Mouse (Mus musculus) left cerebral cortex, adult 8-10 months (tissue): ENCODE measurements around the gene Opalin. TPM values are rescaled to one million over a fixed set of nuclear protein-coding genes. Genes with fewer than 3 reads are reported as not detected.

Experiments
- DNase-seq, 2 experiments: peaks; one replicate each; pipeline ENCODE4 v3.0.0; 2022; ENCODE audit warnings: low spot score in 2 of 2
- total RNA-seq, 4 experiments: library from RNA; stranded (reverse); gene quantifications; 2 replicates each; pipeline ENCODE4 v1.2.4; 2022

The Opalin gene
- total RNA-seq, 4 experiments from 2014 or later = 16.9 to 18.5 (median 18.1) TPM

- peak in 1 of 2 experiments; percentile 55 for DNase-seq
Measured at GRCm38 (mm10) chr19:41073746-41074455, 3.0 kb downstream of the Opalin start.

DNA sequence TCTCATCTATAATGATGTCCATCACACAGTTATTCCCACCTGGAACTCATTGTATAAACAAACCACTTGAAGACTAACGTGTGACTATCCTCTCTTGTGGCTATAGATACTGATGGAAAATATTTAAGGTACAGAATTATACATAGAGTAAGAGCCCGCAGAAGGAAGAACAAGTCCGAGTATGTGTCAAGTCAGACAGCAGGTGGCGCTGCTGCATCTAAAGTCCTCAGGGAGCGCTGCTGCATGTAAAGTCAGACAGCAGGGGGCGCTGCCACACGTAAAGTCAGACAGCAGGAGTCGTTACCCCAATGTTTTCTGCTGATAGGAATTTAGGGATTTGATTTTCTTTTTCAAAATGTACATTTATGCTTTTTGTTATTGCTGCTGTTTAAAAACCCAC, 5.4 kb downstream of the Opalin start:
- peak; percentile 67 to 74 for DNase-seq

DNA sequence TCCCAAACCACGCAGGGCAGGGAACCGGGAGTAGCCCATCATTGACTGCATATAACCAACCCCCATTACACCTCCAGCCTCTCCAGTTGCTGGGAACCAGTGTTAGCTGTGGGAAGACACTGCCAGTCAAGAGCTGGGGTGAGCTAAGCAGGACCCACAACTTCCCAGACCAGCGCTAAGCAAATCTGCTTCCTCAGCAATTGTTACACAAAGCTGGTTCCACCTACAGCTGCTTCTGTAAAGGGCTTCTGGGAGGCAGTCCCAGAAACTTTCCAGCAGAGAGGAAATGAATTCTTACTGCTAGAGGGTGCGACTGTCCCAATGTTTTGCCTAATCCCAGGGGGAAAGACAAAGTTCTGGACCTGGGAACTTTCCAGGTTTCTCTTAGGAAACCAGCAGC, 22.2 kb downstream of the Opalin start:
- no peak for DNase-seq

DNA sequence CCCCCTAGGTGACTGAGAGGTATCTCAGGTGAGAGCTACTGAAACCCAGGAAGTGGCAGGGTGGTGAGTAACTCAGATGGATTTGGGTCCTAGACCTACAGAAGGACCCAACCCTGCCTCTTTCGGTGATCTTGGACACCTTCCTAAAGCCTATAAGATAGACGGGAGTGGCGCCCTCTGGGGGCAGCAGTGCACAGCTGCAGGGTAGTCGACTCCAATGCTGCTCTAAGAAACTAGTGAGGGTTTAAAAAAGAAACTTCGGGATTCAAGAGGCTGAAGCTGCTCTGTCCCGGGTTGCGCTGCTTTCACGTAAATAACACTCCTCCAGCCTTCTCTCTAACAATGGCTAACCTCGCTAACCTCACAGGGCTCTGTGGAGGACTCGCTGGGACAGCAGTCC, 23.4 kb downstream of the Opalin start:
- DNase-seq = no peak

GRCm38 (mm10) chr19:41052247-41052646, 24.7 kb downstream of the Opalin start:
- no peak for DNase-seq

- no peak for DNase-seq
Measured at GRCm38 (mm10) chr19:41051714-41052113, 25.2 kb downstream of the Opalin start.

- DNase-seq = no peak
Measured at GRCm38 (mm10) chr19:41048187-41048559, 28.7 kb downstream of the Opalin start.

DNA sequence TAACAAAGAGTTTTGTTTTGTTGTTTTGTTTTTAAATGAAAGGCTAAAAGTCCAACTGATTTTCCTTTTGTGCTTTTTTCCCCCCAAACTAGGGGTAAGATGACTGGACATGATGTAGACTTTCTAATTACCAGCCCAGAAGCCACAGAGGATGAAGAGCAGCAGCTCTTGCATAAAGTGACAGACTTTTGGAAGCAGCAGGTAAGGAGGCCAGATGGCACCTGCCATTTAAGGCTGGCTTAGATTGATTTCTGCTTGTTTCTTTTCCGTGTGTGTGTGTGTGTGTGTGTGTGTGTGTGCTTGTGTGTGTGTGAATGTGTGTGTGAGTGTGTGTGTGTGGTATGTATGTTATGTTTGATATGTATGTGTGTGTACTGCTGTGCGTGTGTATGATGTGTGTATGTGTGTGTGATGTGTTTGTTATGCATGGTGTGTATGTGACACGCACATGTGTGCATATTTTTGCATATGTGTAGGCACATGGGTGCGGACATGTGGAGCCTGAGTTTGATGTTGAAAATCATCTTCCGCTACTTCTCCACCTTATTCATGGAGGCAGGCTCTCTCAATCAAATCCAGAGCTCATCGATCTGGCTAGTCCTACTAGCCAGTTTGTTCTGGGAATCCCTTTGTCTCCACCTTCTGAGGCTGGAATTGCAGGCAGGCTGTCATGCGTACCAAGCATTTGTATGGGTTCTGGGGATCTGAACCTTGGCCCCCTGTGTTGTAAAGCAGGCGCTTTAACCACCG, 29.3 kb downstream of the Opalin start:
- DNase-seq = no peak

DNA sequence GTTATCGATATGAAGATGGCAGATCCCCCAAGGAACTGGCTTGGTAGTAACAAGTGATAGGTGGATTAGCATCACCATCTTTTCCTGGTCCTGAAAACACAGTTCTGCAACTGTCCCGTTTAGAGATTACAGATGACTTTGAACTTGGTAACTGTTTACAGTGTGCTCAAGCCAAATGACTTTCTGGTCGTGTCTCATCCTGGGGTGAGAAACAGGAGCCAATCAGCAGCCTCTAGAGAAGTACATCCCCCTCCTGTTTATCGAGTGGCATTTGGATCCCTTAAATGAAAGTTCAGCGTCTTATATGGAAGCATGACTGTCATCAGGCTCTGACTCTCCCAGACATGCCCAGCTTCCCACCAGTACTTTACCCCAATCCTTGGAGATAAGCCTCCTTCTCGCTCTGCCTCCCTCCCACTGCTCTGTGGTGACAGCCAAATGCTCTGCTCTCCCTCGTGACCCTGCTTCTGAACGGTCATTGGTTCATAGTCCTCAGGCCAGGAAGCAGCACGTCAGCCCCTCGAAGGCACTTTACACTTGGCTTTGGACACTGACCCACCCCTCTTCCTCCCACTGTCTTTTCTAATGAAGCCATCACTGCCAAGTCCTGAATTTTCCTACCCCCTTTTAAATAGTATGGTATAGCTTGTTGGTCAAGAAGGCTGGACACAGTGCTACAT, 31.7 kb downstream of the Opalin start:
- DNase-seq = no peak

GRCm38 (mm10) chr19:41039110-41039509, 37.8 kb downstream of the Opalin start:
- DNase-seq = no peak

GRCm38 (mm10) chr19:41035809-41036551, 40.9 kb downstream of the Opalin start:
- DNase-seq = no peak

GRCm38 (mm10) chr19:41031869-41032268, 45.0 kb downstream of the Opalin start:
- DNase-seq = no peak

GRCm38 (mm10) chr19:41031009-41031408, 45.9 kb downstream of the Opalin start:
- DNase-seq = no peak

- DNase-seq = no peak
Measured at GRCm38 (mm10) chr19:41030161-41030560, 46.8 kb downstream of the Opalin start.

GRCm38 (mm10) chr19:41029219-41029618, 47.7 kb downstream of the Opalin start, which contains the start of gene Dntt:
TSS of gene Dntt (plus strand) at chr19:41029275.
- no peak for DNase-seq

- no peak for DNase-seq
Measured at GRCm38 (mm10) chr19:41027601-41028000, 49.3 kb downstream of the Opalin start.

GRCm38 (mm10) chr19:41027024-41027423, 49.9 kb downstream of the Opalin start:
- DNase-seq = no peak

DNA sequence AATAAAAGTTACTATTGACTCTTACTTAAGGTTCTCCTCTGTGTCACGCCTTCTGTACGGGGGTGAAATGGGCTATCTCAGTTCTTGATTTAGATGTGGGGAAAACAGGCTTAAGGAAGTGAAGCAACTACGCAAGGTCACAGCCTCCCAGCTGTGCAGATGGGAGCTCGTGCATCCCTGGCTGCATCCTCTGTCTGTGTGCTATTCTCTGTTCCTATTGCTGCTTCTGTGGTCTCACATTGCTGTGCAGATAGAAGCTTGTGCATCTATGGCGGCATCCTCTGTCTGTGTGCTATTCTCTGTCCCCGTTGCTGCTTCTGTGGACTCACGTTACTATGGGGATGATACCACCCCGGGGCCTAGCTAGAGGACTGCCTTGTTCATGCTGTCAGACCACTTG, 50.4 kb downstream of the Opalin start:
- no peak for DNase-seq

- DNase-seq = peak in 1 of 2 experiments; percentile 24
Measured at GRCm38 (mm10) chr19:41022244-41022643, 54.7 kb downstream of the Opalin start.

DNA sequence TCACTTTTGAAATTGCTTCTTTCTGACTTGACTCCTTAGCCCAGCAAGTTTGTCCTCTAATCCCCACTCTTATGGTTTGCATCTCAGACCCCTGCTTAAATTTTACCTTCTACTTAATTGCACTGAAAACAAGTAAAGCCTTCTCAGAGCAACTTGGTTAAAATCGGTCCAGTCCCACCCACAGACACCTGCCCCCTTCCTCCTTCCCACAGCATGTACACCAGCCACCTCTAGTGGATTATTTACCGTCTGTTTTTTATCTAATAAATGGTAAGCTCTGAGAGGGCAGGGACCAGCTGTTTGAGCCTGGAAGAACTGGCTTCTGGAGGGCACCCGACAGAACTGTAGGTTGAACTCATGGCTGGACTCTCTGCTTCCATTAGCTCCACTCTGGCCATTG, 56.4 kb downstream of the Opalin start:
- no peak for DNase-seq

GRCm38 (mm10) chr19:41019164-41019675, 57.7 kb downstream of the Opalin start:
- DNase-seq = no peak
